Mouse (Mus musculus) heart, embryonic 16.5 days (tissue): ENCODE results near the gene Nectin2. TPM values are rescaled to one million over a fixed set of nuclear protein-coding genes. Genes with fewer than 3 reads are reported as not detected.

Source experiments
- ATAC-seq: fragments of 200-750 bp; cut with Nextera tagmentation; replicated peaks from 2 replicates; pipeline ENCODE4 v1.8.0; 2017; ENCODE audit warnings: moderate number of reproducible peaks; ENCODE audit not compliant: insufficient read depth, low FRiP score; ENCODE audit errors: extremely low read depth
- H3K27ac ChIP-seq: fragments of 300-500 bp; sonication (generic); 2 replicates; pipeline ENCODE4 v1.5.1; 2014; ENCODE audit warnings: mild to moderate bottlenecking, low read length, control low read depth, moderate library complexity
- H3K27me3 ChIP-seq: fragments of 300-500 bp; sonication (generic); 2 replicates; pipeline ENCODE4 v1.6.1; 2014; ENCODE audit warnings: low read length, mixed read lengths; ENCODE audit not compliant: control insufficient read depth, insufficient read depth
- H3K36me3 ChIP-seq: fragments of 300-500 bp; sonication (generic); 2 replicates; pipeline ENCODE4 v1.6.1; 2014; ENCODE audit not compliant: control insufficient read depth, insufficient read depth
- H3K4me1 ChIP-seq: fragments of 300-500 bp; sonication (generic); 2 replicates; pipeline ENCODE4 v1.6.1; 2014; ENCODE audit warnings: low read length, mixed read lengths; ENCODE audit not compliant: control insufficient read depth, insufficient read depth
- H3K4me2 ChIP-seq: fragments of 300-500 bp; sonication (generic); 2 replicates; pipeline ENCODE4 v1.6.1; 2014; ENCODE audit warnings: low read depth, mild to moderate bottlenecking, control low read depth, low read length
- H3K4me3 ChIP-seq: fragments of 300-500 bp; sonication (generic); 2 replicates; pipeline ENCODE4 v1.5.1; 2014; ENCODE audit warnings: mild to moderate bottlenecking, control low read depth, low read length
- H3K9ac ChIP-seq: fragments of 300-500 bp; sonication (generic); 2 replicates; pipeline ENCODE4 v1.6.1; 2014; ENCODE audit warnings: low read length, control low read depth
- H3K9me3 ChIP-seq: fragments of 300-500 bp; sonication (generic); replicated peaks from 2 replicates; pipeline ENCODE4 v1.6.1; 2016; ENCODE audit warnings: low read length; ENCODE audit not compliant: control insufficient read depth
- WGBS: fragments of 180-500 bp; shearing (Covaris S2); extraction: QIAGEN DNeasy Blood & Tissue Kit; methylation state at CpG from one replicate; pipeline ENCODE4 v1.1.7; 2014; 5-methylcytosine and 5-hydroxymethylcytosine counted together
- polyA plus RNA-seq: library from polyadenylated mRNA; unstranded; fragments of >200 nt; fragmentation: Nextera tagmentation; extraction: Ambion mirVana; gene quantifications from 2 replicates; pipeline ENCODE4 v1.2.1, GENCODE M21; 2015

Nectin2 gene
- polyA plus RNA-seq, 1 experiment from 2014 or later = 63.5 TPM

DNA sequence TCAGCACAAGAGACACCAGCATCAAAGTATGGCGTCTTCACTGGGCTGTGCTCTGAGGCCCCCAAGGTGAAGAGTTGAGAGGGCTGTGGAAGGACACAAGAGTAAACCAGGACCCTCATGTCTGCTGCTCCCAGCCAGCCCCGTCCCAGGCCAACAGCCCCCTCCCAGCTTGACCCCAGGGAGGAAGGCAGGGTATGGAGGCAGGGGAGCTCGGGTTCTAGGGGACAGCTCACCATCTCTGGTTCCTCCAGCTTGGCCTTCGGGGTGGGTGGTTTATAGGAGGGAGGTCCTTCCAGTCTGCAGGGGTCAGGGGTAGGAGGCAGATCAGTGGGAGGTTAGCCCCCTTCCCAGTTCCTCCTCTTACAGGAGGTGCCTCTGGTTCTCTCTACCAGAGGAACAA is 31.1 kb downstream of the Nectin2 start:
- ATAC-seq = no peak

DNA sequence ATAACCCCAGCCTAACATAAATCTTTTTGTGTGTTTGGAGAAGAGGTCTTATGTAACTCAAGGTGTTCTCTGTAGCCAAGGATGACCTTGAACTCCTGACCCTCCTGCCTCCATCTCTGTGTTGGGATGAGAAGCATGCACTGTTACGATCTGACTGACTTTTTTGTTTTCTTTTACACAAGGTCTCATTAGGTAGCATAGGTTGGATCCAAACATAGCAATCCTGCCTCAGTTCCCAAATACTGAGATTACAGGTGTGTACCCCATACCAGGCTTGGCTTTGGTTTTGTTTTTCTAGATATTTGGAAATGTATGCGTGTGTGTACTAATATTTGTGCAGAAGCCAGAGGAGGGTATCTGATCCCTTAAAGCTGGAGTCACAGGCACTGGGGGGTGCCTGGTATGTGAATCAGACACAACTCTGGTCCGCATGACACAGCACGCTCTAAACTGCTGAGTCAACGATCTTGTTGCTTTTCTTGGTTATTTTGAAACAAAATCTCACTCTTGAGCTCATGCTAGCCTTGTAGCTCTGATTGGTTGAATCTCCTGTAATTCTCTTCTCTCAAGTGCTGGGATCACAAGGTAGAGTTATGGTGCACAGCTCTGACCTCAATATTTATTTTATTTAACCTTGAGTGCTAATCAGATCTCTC is 31.9 kb downstream of the Nectin2 start:
- Histone ChIP-seq H3K9me3 (peaks cover 10% of the 10 kb centered on the region), H3K4me1 (peaks cover 19% of the 10 kb centered on the region), H3K36me3 (peaks cover 19% of the 10 kb centered on the region), H3K4me3 (no peak overlapping the region), H3K27me3 (no peaks in the 10 kb centered on the region), H3K27ac (no peak overlapping the region), H3K4me2 (no peak overlapping the region), H3K9ac (no peak overlapping the region)
- no peak for ATAC-seq
- 86% methylated on average over 5 of the region's 5 CpGs for WGBS

More for the DNA sequence above, 31.1 kb downstream of the Nectin2 start:
- WGBS = 92% methylated on average over 4 of the region's 4 CpGs
- no peaks in the 10 kb centered on the region for H3K27me3 ChIP-seq
- no peak overlapping the region for H3K9ac ChIP-seq
- H3K27ac ChIP-seq = no peak overlapping the region
- H3K36me3 ChIP-seq = peaks cover 21% of the 10 kb centered on the region
- peaks cover 10% of the 10 kb centered on the region for H3K9me3 ChIP-seq
- H3K4me3 ChIP-seq = no peak overlapping the region
- peaks cover 11% of the 10 kb centered on the region for H3K4me1 ChIP-seq
- H3K4me2 ChIP-seq = no peak overlapping the region

DNA sequence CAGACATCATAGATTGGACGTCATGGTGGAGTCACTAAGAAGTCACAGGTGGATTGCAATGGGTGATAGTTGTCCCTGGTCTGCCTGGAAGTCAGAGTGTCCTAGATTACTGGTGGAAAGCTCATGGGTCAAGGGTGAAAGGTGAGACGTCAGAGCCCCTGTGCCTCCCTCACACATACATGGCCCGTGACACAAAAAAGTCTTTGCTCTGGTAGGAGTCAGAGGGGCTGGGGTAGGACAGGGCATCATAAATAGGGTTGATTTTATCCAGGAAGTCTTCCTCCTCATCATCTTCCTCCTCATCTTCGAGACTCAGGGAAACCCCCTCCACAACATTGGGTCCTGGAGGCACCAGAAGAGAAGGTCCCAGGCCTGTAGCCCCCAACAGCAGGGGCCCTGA is 32.9 kb downstream of the Nectin2 start:
- Histone ChIP-seq H3K4me1 (peaks cover 19% of the 10 kb centered on the region), H3K9me3 (peaks cover 10% of the 10 kb centered on the region), H3K4me2 (no peak overlapping the region), H3K27me3 (no peaks in the 10 kb centered on the region), H3K36me3 (peaks cover 23% of the 10 kb centered on the region), H3K27ac (no peak overlapping the region), H3K4me3 (no peak overlapping the region), H3K9ac (no peak overlapping the region)
- ATAC-seq = no peak
- WGBS = 79% methylated on average over 4 of the region's 4 CpGs

DNA sequence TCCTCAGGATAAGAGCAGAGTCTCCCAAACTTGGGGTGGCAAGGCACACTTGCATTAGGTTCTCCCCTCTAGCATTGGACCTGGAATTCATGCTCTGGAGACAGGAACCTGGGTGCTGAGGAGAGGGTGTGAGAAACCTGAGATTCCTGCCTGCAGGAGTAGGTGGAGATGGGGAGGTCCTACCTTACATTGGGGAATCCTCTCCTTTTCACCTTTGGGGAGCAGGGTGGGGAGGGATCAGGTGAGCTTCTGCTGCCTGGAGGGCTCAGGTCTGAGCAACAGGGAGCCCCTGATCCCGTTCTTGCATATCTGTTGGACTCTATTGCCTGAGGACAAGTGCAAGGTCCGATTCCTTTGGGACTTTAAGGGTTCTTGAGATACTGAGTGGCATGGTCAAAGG is 33.5 kb downstream of the Nectin2 start:
- ATAC-seq = no peak
- Histone ChIP-seq H3K9me3 (peaks cover 10% of the 10 kb centered on the region), H3K27ac (0 out of 2 replicates have a peak overlapping the region, but pooled peaks have one; percentile 7), H3K4me1 (peaks cover 19% of the 10 kb centered on the region), H3K27me3 (no peaks in the 10 kb centered on the region), H3K4me2 (peak overlapping the region; percentile 63), H3K9ac (no peak overlapping the region), H3K4me3 (no peak overlapping the region), H3K36me3 (peaks cover 27% of the 10 kb centered on the region)
- 65% methylated on average over 2 of the region's 2 CpGs for whole genome bisulfite sequencing

DNA sequence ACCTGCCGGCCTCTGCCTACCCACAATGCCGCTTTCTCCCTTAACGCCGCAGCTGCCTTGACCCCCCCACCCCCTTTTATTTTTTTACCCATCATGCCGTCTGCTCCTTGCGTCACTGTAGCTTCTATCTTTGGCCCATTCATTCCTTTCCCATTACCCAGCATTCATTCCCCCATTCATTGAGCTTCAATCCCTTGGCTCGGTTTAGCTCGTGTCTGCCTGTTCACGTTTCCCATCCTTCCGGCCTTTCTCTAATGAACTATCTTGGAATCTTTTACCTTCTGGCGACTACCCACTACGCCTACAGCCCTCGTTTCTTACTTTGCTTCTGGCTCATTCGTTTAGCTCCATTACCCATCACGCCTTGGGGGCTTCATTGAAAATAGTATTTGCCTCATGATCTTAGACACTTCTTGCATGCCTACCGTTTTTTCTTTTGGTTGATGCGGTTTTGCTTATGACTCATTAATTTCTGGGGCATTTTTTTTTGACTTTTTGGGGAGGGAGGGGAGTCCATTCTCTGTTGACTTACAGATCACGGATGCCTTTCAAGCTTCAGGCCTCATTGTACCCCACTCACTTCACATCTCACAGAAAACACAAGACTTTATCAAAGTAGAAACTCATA is 34.1 kb downstream of the Nectin2 start:
- H3K4me1 ChIP-seq = peaks cover 19% of the 10 kb centered on the region
- WGBS = 6% methylated on average over 18 of the region's 18 CpGs
- no peaks in the 10 kb centered on the region for H3K27me3 ChIP-seq
- ATAC-seq = no peak
- H3K9ac ChIP-seq = peak overlapping the region; percentile 5; the same call in 1 of the 2 replicates
- peak overlapping the region; percentile 43 for H3K27ac ChIP-seq
- peak overlapping the region; percentile 63 for H3K4me2 ChIP-seq
- H3K9me3 ChIP-seq = peaks cover 8% of the 10 kb centered on the region
- H3K4me3 ChIP-seq = peak overlapping the region; percentile 40
- peaks cover 31% of the 10 kb centered on the region for H3K36me3 ChIP-seq

DNA sequence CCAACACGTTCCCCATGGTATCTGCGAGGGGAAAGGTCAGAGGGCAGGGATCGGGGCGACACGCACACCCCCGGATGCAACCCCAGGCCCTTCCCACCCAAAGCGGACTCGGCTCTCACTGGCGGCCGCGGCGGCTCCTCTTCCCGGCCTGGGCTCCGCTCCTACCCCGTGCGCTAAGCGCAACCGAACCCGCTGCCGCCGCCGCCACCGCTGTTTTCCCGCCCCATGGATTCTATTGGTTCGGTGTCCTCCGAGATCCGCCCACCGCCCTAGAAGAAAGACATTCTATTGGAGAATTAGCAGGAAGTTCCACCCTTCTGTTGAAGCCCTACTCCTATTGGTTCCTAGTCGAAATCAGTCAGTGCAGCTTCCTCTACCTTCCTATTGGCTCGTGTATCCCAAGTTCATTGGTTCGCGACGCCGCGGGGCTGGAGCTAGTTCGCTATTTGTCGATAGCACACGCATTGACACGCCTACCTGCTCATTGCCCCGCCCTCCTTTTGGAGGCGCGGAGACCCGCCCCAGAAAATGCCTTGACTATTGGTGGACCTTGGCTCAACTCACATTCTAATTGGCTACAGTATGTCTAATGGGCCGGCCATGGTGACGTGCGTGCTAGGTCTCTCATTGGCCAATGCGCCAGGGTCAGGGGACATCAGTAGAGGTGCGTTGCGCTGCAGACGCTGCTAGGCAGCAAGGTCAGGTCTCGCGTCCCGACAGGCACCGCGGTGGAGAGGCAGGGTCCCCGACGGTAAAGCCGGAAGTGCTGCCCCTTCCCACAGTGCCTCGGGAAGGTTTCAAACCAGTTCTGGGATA is 34.8 kb downstream of the Nectin2 start, which contains the start of gene Tomm40:
TSS of gene Tomm40 (minus strand) at position 200 of the 816 bp plus-strand sequence.
- Histone ChIP-seq H3K4me1 (peaks cover 19% of the 10 kb centered on the region), H3K27ac (peak within 1 kb of the TSS; percentile 87), H3K27me3 (no peaks in the 10 kb centered on the region), H3K9ac (peak within 1 kb of the TSS; percentile 97), H3K36me3 (peaks cover 27% of the 10 kb centered on the region), H3K4me2 (peak within 1 kb of the TSS; percentile 89), H3K9me3 (peaks cover under 1% of the 10 kb centered on the region), H3K4me3 (peak within 1 kb of the TSS; percentile 100)
- WGBS = under 1% methylated on average over 54 of the region's 59 CpGs
- peak; percentile 98 for ATAC-seq

DNA sequence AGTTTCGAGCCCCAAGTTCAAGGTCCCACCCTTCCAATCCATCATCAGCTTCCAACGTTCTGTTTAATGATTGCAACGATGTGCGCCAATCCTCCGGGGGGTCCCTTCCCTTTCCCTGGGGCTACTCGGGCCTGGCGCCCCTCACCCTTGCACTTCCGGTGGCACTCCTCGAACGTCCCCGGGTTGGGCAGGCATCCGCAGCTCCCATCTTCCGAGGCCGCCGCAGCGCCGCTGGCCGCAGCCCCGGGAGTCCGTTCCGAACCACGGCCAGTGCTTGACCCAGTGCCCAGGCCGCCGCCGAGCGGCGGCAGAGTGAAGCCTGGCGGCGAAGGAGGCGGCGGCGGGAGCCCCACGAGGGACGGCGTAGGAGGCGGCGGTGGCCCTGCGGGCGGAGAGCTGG is 35.4 kb downstream of the Nectin2 start:
- peak overlapping the region; percentile 89 for H3K4me2 ChIP-seq
- H3K27ac ChIP-seq = peak overlapping the region; percentile 87
- ATAC-seq = no peak
- peaks cover 19% of the 10 kb centered on the region for H3K4me1 ChIP-seq
- peaks cover 25% of the 10 kb centered on the region for H3K36me3 ChIP-seq
- H3K4me3 ChIP-seq = peak overlapping the region; percentile 100
- no peaks in the 10 kb centered on the region for H3K27me3 ChIP-seq
- under 1% methylated on average over 39 of the region's 39 CpGs for WGBS
- no peaks in the 10 kb centered on the region for H3K9me3 ChIP-seq
- H3K9ac ChIP-seq = peak overlapping the region; percentile 97

DNA sequence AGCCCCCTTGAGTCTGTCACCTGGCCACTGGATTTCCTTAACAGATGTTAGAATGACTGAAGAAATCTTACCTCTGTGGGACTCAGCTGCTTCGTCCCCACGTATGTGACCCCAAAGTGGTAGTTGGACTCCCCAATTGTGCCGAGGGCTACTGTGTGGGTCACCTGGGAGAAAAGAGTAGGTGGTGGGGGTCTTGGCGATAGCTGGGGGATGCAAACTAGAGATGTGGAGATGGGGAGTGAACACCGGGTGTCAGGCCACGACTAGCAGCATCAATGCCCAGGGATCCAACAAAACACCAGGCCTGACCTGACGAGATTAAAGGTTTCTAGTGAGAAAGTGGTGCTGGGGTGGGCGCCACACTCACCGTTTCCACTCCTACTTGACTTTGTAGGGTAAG is 36.7 kb downstream of the Nectin2 start:
- Histone ChIP-seq H3K4me2 (no peak overlapping the region), H3K9me3 (no peaks in the 10 kb centered on the region), H3K4me3 (no peak overlapping the region), H3K36me3 (peaks cover 38% of the 10 kb centered on the region), H3K27me3 (no peaks in the 10 kb centered on the region), H3K4me1 (peaks cover 19% of the 10 kb centered on the region), H3K9ac (no peak overlapping the region), H3K27ac (no peak overlapping the region)
- 89% methylated on average over 9 of the region's 9 CpGs for WGBS
- no peak for ATAC-seq
